Mouse (Mus musculus): ENCODE measurements around the gene Actn3.

- TF ChIP-seq POLR2A (IDR thresholded peaks at IDR 0.05; ENCODE audit: borderline replicate concordance, insufficient read depth, low read length): no peak
- no peak for TF ChIP-seq CTCF (IDR thresholded peaks at IDR 0.05; ENCODE audit: borderline replicate concordance, insufficient read depth, low read depth, low read length)
Observed at GRCm38 (mm10) chr19:4915924-4916603, 38.4 kb upstream of the Actn3 start.
